Mouse (Mus musculus) small intestine, adult 2 months (tissue): Measurements from ENCODE around the gene Rps6ka4.

Experiments
- CTCF ChIP-seq: fragments of 200-500 bp; IDR thresholded peaks from 2 replicates; pipeline ENCODE4 v1.5.1; 2012; ENCODE audit warnings: low read depth, mild to moderate bottlenecking, control low read depth, inconsistent platforms, low read length, moderate library complexity, mixed read lengths; ENCODE audit not compliant: insufficient replicate concordance, insufficient read length; ENCODE audit errors: extremely low read depth
- POLR2A ChIP-seq: fragments of 200-500 bp; IDR thresholded peaks from 2 replicates; pipeline ENCODE4 v1.6.1; 2012; ENCODE audit warnings: low read depth, mild to moderate bottlenecking, control low read depth, inconsistent platforms, low read length, moderate library complexity

DNA sequence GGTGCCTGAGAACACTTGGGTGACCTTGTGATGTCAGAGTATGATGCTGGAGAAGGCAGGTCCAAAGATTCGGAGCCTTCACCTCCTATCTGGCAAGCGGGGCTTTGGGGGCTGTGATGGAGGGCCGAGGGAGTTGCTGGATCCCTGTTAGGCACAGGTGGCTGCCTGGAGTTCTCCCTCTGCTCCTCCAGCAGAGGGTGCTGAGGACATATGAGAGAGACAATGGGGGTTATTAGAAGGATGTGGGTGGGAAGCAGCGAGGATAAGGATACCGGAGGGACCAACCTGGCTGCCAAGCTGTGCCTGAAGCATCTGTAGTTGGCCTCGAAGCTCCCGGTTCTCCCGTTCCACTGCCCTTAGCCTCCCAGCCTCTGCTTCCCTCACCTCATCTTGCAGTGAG lies 13.5 kb upstream of the Rps6ka4 start:
- TF ChIP-seq CTCF = peak; percentile 21; the same call in 1 of the 2 replicates
- no peak for TF ChIP-seq POLR2A
